16 mouse cellular contexts compared by ENCODE assay signal in genomic region chr16:95700224-95700623, GRCm38 (mm10). TPM values are rescaled to one million over a fixed set of nuclear protein-coding genes. Genes with fewer than 3 reads are reported as not detected.
DNase-seq lines count a peak whose midpoint lies in the region; ATAC-seq and TF ChIP-seq lines count a peak whose summit lies in the region.
"Had no signal": no experiment of that assay in that cellular context is flagged by ENCODE, and none has a peak within 500 bp of the region (broad histone marks: within the 10 kb centered on the region; RNA-seq: fewer than 3 reads in every experiment).

No protein-coding gene starts in this region.

- no peak overlapping the region for H3K4me2 ChIP-seq in intestine, embryonic 14.5 days (ENCODE audit: low read length)
- H3K4me2 ChIP-seq in kidney, embryonic 15.5 days: no peak overlapping the region
- H3K4me2 ChIP-seq in limb, embryonic 13.5 days (replicated peaks): no peak overlapping the region
- no peak overlapping the region for H3K4me2 ChIP-seq in heart, embryonic 11.5 days
- H3K4me2 ChIP-seq: embryonic facial prominence, embryonic 15.5 days; forebrain, embryonic 13.5 days; limb, embryonic 15.5 days had no signal

- H3K36me3 ChIP-seq in intestine, embryonic 14.5 days (ENCODE audit: control insufficient read depth, insufficient read depth, low read length): no peaks in the 10 kb centered on the region
- H3K36me3 ChIP-seq in kidney, embryonic 15.5 days: peaks cover 3% of the 10 kb centered on the region; the same call in 1 of the 2 replicates
- H3K36me3 ChIP-seq in limb, embryonic 13.5 days: no peaks in the 10 kb centered on the region; the same call in none of the 2 replicates
- H3K36me3 ChIP-seq in heart, embryonic 11.5 days (ENCODE audit: control insufficient read depth, insufficient read depth, low read length): no peaks in the 10 kb centered on the region
- H3K36me3 ChIP-seq: embryonic facial prominence, embryonic 15.5 days; heart, embryonic 10.5 days; limb, embryonic 15.5 days had no signal

- ATAC-seq in intestine, embryonic 14.5 days (replicated peaks; ENCODE audit: low FRiP score, low TSS enrichment, low read depth): peak; percentile 34
- peak; percentile 41 for ATAC-seq in kidney, embryonic 15.5 days (replicated peaks; ENCODE audit: low FRiP score)
- no peak for ATAC-seq in limb, embryonic 13.5 days (ENCODE audit: low FRiP score, low read depth)
- ATAC-seq in heart, embryonic 11.5 days (replicated peaks; ENCODE audit: insufficient number of reproducible peaks, low FRiP score, low TSS enrichment): no peak
- ATAC-seq: forebrain, embryonic 13.5 days had no signal

- TF ChIP-seq POLR2A in brain, embryonic 14.5 days (IDR thresholded peaks at IDR 0.05; ENCODE audit: borderline replicate concordance, extremely low read depth, insufficient read depth, insufficient read length, poor library complexity, severe bottlenecking): no peak

- H3K27me3 ChIP-seq in intestine, embryonic 14.5 days (replicated peaks; ENCODE audit: control insufficient read depth, insufficient read depth, low read length): no peaks in the 10 kb centered on the region
- no peaks in the 10 kb centered on the region for H3K27me3 ChIP-seq in kidney, embryonic 15.5 days
- H3K27me3 ChIP-seq in limb, embryonic 13.5 days: no peaks in the 10 kb centered on the region
- H3K27me3 ChIP-seq in heart, embryonic 11.5 days (ENCODE audit: control insufficient read depth, insufficient read depth, low read length): no peaks in the 10 kb centered on the region
- H3K27me3 ChIP-seq: CH12.LX; embryonic facial prominence, embryonic 15.5 days; limb, embryonic 15.5 days had no signal

- no peaks in the 10 kb centered on the region for H3K9me3 ChIP-seq in intestine, embryonic 14.5 days (ENCODE audit: control insufficient read depth, low read length)
- H3K9me3 ChIP-seq in kidney, embryonic 15.5 days (replicated peaks): no peaks in the 10 kb centered on the region
- no peaks in the 10 kb centered on the region for H3K9me3 ChIP-seq in limb, embryonic 13.5 days
- H3K9me3 ChIP-seq in heart, embryonic 11.5 days (replicated peaks; ENCODE audit: control insufficient read depth, low read length): no peaks in the 10 kb centered on the region
- H3K9me3 ChIP-seq: embryonic facial prominence, embryonic 15.5 days; forebrain, embryonic 13.5 days; heart, embryonic 10.5 days; limb, embryonic 15.5 days had no signal

- H3K9ac ChIP-seq in intestine, embryonic 14.5 days (ENCODE audit: low read length): no peak overlapping the region
- H3K9ac ChIP-seq in kidney, embryonic 15.5 days: no peak overlapping the region
- H3K9ac ChIP-seq in limb, embryonic 13.5 days: no peak overlapping the region; the same call in 1 of the 2 replicates
- H3K9ac ChIP-seq in heart, embryonic 11.5 days (ENCODE audit: low read depth, low read length): no peak overlapping the region
- H3K9ac ChIP-seq: embryonic facial prominence, embryonic 15.5 days; forebrain, embryonic 13.5 days; limb, embryonic 15.5 days had no signal

- peak; percentile 7 for DNase-seq in brain, embryonic 14.5 days (ENCODE audit: low read depth)
- DNase-seq in intestine, embryonic 14.5 days (ENCODE audit: low spot score): no peak
- no peak for DNase-seq in heart, adult 18-20 months
- DNase-seq in heart, postnatal 25 days (ENCODE audit: low spot score): no peak
- DNase-seq in ovary, postnatal 14 days (ENCODE audit: low spot score): no peak
- DNase-seq: cerebellum, adult 18-20 months; gastrocnemius, postnatal 10 days had no signal

- H3K4me3 ChIP-seq in intestine, embryonic 14.5 days (ENCODE audit: low read depth, low read length): no peak overlapping the region
- no peak overlapping the region for H3K4me3 ChIP-seq in kidney, embryonic 15.5 days (replicated peaks)
- H3K4me3 ChIP-seq in limb, embryonic 13.5 days: no peak overlapping the region
- no peak overlapping the region for H3K4me3 ChIP-seq in heart, embryonic 11.5 days (ENCODE audit: low read depth, low read length)
- H3K4me3 ChIP-seq: embryonic facial prominence, embryonic 15.5 days; forebrain, embryonic 13.5 days; heart, embryonic 10.5 days; left cerebral cortex, adult 2 months; limb, embryonic 15.5 days had no signal

- peaks cover 32% of the 10 kb centered on the region for H3K4me1 ChIP-seq in intestine, embryonic 14.5 days (replicated peaks; ENCODE audit: control insufficient read depth, insufficient read depth, low read length)
- peaks cover 44% of the 10 kb centered on the region for H3K4me1 ChIP-seq in kidney, embryonic 15.5 days
- H3K4me1 ChIP-seq in limb, embryonic 13.5 days: peaks cover 39% of the 10 kb centered on the region
- H3K4me1 ChIP-seq in heart, embryonic 11.5 days (ENCODE audit: control insufficient read depth, insufficient read depth, low read length): peaks cover 9% of the 10 kb centered on the region

- intact Hi-C loops in heart, postnatal 25 days (cut with DNase I): no loop called here

- peak overlapping the region; percentile 87 for H3K27ac ChIP-seq in intestine, embryonic 14.5 days (ENCODE audit: low read depth)
- peak overlapping the region; percentile 89 for H3K27ac ChIP-seq in kidney, embryonic 15.5 days
- peak overlapping the region; percentile 49; the same call in 1 of the 2 replicates for H3K27ac ChIP-seq in limb, embryonic 13.5 days
- no peak overlapping the region for H3K27ac ChIP-seq in heart, embryonic 11.5 days (ENCODE audit: low read depth, low read length)
- H3K27ac ChIP-seq: embryonic facial prominence, embryonic 15.5 days; forebrain, embryonic 13.5 days; heart, embryonic 10.5 days; left cerebral cortex, adult 2 months; limb, embryonic 15.5 days had no signal

- WGBS in intestine, embryonic 14.5 days: 45% methylated on average over 7 of the region's 7 CpGs
- WGBS in kidney, embryonic 15.5 days: 50% methylated on average over 7 of the region's 7 CpGs
- 23% methylated on average over 7 of the region's 7 CpGs for WGBS in limb, embryonic 13.5 days
- WGBS in heart, embryonic 11.5 days (ENCODE audit: insufficient replicate concordance): 81% methylated on average over 7 of the region's 7 CpGs

- TF ChIP-seq CTCF in brain, embryonic 14.5 days (IDR thresholded peaks at IDR 0.05; ENCODE audit: borderline replicate concordance, extremely low read depth, insufficient read depth, insufficient read length): no peak

RNA-seq across cellular contexts. Expression of gene Ets2, which starts 1.7 kb away (rescaled TPM):
- polyA plus RNA-seq in brain, embryonic 14.5 days (2012; rRNA removed): 12.7 and 18.3 TPM in 2 replicates
- 52.8 and 57.9 TPM in 2 replicates for polyA plus RNA-seq in intestine, embryonic 14.5 days (2014; fragmentation: Nextera tagmentation; extraction: Ambion mirVana)
- 62.1 and 63.1 TPM in 2 replicates for polyA plus RNA-seq in kidney, embryonic 15.5 days (2015; fragmentation: Nextera tagmentation; extraction: Ambion mirVana)
- 112 and 117 TPM in 2 replicates for polyA plus RNA-seq in limb, embryonic 13.5 days (2015; fragmentation: Nextera tagmentation; extraction: Ambion mirVana)
- total RNA-seq in heart, adult 18-20 months (2021): 10 to 100 TPM; 44.7 to 51.2 TPM
- 26.8 and 45.4 TPM in 2 replicates for polyA plus RNA-seq in heart, embryonic 11.5 days (2014; fragmentation: Nextera tagmentation; extraction: Ambion mirVana)
- 10 to 100 TPM; 84.1 to 91.6 TPM for total RNA-seq in heart, postnatal 25 days (2021)

Comparison
In these comparisons a context has a peak if more than half of its experiments do, and no peak if none do; other contexts are left out.
1. ATAC-seq: peak in intestine, embryonic 14.5 days (single experiment) and kidney, embryonic 15.5 days (single experiment); none in limb, embryonic 13.5 days (single experiment) and heart, embryonic 11.5 days (single experiment).